ENCODE assay signal across 17 mouse cellular contexts in genomic region chr8:112189698-112190097, GRCm38 (mm10).
"Had no signal": no experiment of that assay in that cellular context is flagged by ENCODE, and none has a peak within 500 bp of the region (broad histone marks: within the 10 kb centered on the region; RNA-seq: fewer than 3 reads in every experiment).

No protein-coding gene starts in this region.

- H3K9me3 ChIP-seq: lung, embryonic 15.5 days; midbrain, embryonic 12.5 days; neural tube, embryonic 12.5 days; stomach, embryonic 15.5 days had no signal

- H3K4me1 ChIP-seq: lung, embryonic 15.5 days; megakaryocyte, embryonic 14.5 days; midbrain, embryonic 12.5 days; neural tube, embryonic 12.5 days; stomach, embryonic 15.5 days had no signal

- ATAC-seq: liver, postnatal 0 days; lung, postnatal 0 days had no signal

- H3K9ac ChIP-seq: liver, postnatal 0 days; lung, embryonic 15.5 days; midbrain, embryonic 12.5 days; neural tube, embryonic 12.5 days; stomach, embryonic 15.5 days had no signal

- H3K36me3 ChIP-seq: lung, embryonic 15.5 days; midbrain, embryonic 12.5 days; neural tube, embryonic 12.5 days; stomach, embryonic 15.5 days had no signal

- H3K27ac ChIP-seq: lung, embryonic 15.5 days; macrophage; midbrain, embryonic 12.5 days; neural tube, embryonic 12.5 days; stomach, embryonic 15.5 days; stomach, postnatal 0 days had no signal

- H3K4me2 ChIP-seq: lung, embryonic 15.5 days; midbrain, embryonic 12.5 days; neural tube, embryonic 12.5 days; stomach, embryonic 15.5 days had no signal

- H3K4me3 ChIP-seq: lung, embryonic 15.5 days; megakaryocyte, embryonic 14.5 days; midbrain, embryonic 12.5 days; neural tube, embryonic 12.5 days; stomach, embryonic 15.5 days had no signal

- DNase-seq: liver, postnatal 0 days; lung, adult 2 months; lung, postnatal 14 days; lung, postnatal 36 days; midbrain, embryonic 14.5 days; right cerebral cortex, postnatal 14 days; thymus, adult 2 months; thymus, postnatal 25 days; thymus, postnatal 4 days had no signal

- H3K27me3 ChIP-seq: lung, embryonic 15.5 days; megakaryocyte, embryonic 14.5 days; midbrain, embryonic 12.5 days; neural tube, embryonic 12.5 days; stomach, embryonic 15.5 days had no signal
